Mouse (Mus musculus): ENCODE measurements around the gene Fos.
"Not testable (repeated sequence)": the region's sequence is repeated elsewhere in the genome, so short reads cannot be mapped to it uniquely, and the experiment has no call there.

Fos gene

DNA sequence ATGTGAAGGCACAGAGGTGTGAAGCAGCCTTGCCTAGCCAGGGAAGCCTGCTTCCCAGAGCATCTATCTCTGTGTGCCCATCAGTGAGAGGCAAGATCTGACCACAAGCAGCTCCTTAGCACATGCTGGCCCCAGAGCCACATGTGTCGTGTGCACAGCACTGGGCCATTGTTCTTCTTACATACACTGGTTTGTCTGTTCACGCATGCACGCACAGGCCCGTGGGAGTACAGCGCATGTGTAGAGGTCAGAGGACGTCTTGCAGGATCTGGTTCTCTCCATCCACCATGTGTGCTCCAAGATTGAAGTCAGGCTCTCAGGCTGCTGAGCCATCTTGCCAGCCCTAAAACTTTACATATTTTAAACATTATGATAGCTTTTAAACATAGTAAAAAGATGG, 47.4 kb downstream of the Fos start:
- intact Hi-C loops (cut with DNase I): no loop called here

GRCm38 (mm10) chr12:85521673-85522072, 48.0 kb downstream of the Fos start:
- intact Hi-C loops (cut with DNase I): no loop called here

- intact Hi-C loops (cut with DNase I): no loop called here
Measured at GRCm38 (mm10) chr12:85522631-85523388, 49.1 kb downstream of the Fos start.

GRCm38 (mm10) chr12:85523421-85524192, 49.9 kb downstream of the Fos start:
- intact Hi-C loops (cut with DNase I): no loop called here

DNA sequence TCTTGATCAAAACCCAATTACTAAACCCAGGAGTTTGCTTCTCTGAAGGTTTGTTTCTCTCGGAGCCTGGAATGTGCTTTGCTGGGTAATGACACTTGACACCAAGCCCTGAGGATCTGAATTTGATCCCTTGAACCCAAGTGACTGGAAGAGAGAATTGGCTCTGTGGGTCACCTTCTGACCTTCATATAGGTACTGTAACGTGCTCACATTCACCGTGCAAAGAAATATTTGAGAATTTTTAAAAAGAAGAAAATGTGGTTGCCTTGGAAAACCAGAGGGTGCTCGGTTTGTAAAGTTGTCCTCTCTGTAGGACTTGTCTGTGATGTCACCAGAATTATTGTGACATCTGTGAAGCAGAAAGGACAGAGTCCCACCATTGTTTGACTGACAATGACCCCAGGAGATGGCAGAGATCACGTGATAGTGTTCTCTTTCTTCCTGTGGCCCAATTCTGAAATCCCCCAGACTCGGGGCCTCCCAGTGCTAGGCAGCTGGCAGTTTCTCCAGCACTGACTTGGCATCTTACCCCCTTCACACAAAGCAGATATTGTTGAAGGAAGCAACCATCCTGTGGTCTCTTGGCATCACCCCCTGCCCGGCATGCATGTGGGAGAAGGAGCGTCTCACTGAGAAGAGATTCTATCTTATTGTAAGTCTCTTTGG, 50.6 kb downstream of the Fos start:
- intact Hi-C loops (cut with DNase I): no loop called here

- intact Hi-C loops (cut with DNase I): not testable (repeated sequence)
Measured at GRCm38 (mm10) chr12:85524859-85525495, 51.3 kb downstream of the Fos start.
